Mouse (Mus musculus) Patski (cell line): ENCODE measurements at regions not wholly inside any gene's neighbourhood (a gene's known extent, or its start where the extent isn't known, plus 50 kb on each side); places are given as distances from the start of the nearest gene placed in this dataset.

Source experiments
- ATAC-seq: fragments of 100-300 bp; one replicate; pipeline ENCODE4 v1.8.0; 2021
- CTCF ChIA-PET: fragments of 350-600 bp; sonication (Branson Sonifier 250); formaldehyde crosslinking; loops from one replicate; lab custom pipeline; 2022; ENCODE audit warnings: inconsistent platforms; lab: Charles Lee
- POLR2A ChIA-PET: fragments of 350-600 bp; sonication (Branson Sonifier 250); formaldehyde crosslinking; loops from one replicate; lab custom pipeline; 2022; ENCODE audit warnings: antibody characterized with exemption, inconsistent platforms; lab: Charles Lee
- DNase-seq: peaks from one replicate; pipeline ENCODE4 v3.0.0-alpha.2; 2011; ENCODE audit warnings: low read depth, low spot score
- H3K27me3 ChIP-seq: fragments of 371-371 bp; one replicate; pipeline ENCODE4 v1.5.1; 2021
- CTCF ChIP-seq: fragments of 100-300 bp; IDR thresholded peaks from one replicate; pipeline ENCODE4 v1.5.1; 2021
- in situ Hi-C: fragments of 300-500 bp; cut with MboI; formaldehyde crosslinking; loops from 3 replicates; pipeline ENCODE4 v1.11.1; 2018; ENCODE audit warnings: low pct_unique_long_range_greater_than_20kb, mixed read lengths

DNA sequence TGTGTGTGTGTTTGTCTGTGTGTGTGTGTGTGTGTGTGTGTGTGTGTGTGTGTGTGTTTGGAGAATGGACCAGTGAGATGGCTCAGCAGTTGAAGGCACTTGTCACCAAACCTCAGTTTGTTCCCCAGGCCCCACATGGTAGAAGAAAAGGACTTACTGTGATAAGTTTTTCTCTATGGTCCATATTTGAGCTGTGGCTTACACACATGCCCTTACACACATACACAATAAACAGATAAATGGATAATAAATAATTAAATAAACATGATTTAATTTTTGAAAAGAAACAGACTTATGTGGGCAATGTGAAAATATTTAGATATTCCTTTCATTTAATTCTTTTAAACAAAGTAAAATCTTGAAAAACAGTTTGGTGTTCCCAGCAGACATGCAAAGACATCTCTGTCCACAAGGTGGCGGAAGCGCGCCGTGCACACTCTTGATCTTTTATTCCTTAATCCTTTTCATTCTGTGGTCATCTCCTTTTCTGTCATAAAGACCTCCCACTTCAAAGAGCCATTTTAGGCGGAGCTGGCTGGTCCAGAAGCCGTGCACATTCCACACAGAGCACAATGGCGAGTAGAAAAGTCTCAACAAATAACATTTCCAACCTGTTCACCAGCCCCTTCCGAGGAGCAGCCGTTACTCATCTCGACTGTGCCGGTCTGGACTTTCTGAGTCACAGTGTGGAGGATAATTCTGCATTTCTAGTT lies 133.8 kb upstream of the Erbb4 start:
- ChIA-PET POLR2A (interaction anchor here (0.6 to 0.7 kb wide), 2 partner anchors 11 to 88 kb away, joined by 3 to 4 read pairs; no protein-coding TSS in a partner anchor), CTCF (interaction anchor here (1.1 to 8.4 kb wide), 6 partner anchors 11 to 534 kb away, joined by 3 to 36 read pairs (median 4); no protein-coding TSS in a partner anchor)
- H3K27me3 ChIP-seq = no peaks in the 10 kb centered on the region
- DNase-seq = peak; percentile 9
- TF ChIP-seq CTCF = peak; percentile 93
- ATAC-seq = peak; percentile 71
- in situ Hi-C loops = loop anchor here (5.0 kb wide), 2 partner anchors 446 to 536 kb away; partner anchors contain the start of gene Ikzf2

DNA sequence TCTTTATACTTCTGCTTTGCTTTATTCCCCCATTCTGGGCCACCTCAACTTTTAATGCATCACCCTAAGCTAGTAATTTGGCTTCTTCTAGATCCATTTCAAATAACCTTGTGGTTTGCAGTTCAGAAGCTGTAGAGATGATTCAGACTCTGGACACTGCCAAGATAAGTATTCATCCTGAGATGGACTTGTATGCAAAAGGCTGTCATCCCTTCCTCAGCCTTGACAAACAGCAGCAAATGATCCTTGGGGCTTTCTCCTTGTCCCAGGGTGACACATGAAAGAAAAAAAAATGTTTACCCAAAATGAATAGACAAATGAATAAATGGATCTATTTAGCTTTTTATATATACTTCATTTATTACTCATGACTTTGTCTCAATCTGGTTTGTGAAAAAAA lies 120.0 kb upstream of the Erbb4 start:
- in situ Hi-C loops = no loop called here
- CTCF ChIA-PET = no interaction called here
- TF ChIP-seq CTCF = no peak
- no peaks in the 10 kb centered on the region for H3K27me3 ChIP-seq
- no peak for ATAC-seq
- no peak for DNase-seq
- POLR2A ChIA-PET = no interaction called here

DNA sequence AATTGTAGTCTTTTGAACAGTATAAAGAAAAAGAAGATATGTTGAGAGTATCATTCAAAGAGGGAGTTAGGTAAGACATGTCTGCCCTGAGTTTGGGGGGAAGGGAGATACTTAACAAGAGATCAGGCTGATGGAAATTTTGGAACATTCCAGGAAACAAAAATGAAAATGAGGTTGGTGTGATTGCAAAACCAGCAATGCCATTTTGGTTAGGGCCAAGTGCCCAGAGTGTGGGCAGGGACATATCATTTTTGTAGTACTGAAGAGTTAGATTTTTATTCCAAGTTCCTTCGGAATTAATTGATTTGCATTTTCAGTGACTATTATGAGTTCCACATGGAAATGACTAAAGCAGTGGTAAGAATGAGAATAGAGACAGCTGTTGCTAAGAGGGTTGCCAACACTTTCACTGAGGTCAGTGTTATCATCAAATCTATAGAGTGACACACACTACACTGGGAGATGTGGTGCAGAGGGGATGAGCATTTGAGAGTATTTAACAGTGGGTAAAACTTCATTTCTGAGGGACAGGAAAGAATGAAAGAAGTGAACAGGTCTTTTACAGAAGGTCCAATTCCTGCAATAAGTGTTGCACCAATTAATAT lies 105.1 kb upstream of the Erbb4 start:
- POLR2A ChIA-PET = no interaction called here
- CTCF ChIA-PET = interaction anchor here (1.3 kb wide), 1 partner anchor 30 kb away, joined by 3 read pairs; no protein-coding TSS in a partner anchor
- DNase-seq = no peak
- TF ChIP-seq CTCF = no peak
- in situ Hi-C loops = no loop called here
- peaks cover 20% of the 10 kb centered on the region for H3K27me3 ChIP-seq
- no peak for ATAC-seq

DNA sequence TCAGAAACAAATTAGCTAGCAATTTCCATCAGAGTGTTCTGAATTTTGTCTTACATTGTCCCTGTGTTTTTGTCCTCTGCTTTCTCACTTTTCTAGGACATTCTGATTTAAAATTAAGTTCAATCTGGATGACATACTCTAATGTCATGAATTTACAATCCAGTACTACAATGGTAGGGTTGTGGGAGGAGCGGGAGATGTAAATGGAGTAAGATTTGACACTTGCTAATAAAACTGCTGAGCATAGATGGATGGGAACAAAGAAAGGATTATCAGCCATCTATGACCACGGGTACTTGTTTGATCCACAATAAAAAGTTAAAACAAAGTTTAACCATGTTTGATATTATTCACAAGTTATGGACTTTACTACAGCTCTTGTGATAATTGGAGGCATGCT lies 94.9 kb upstream of the Erbb4 start:
- DNase-seq = no peak
- in situ Hi-C loops = no loop called here
- ChIA-PET CTCF (no interaction called here), POLR2A (no interaction called here)
- no peak for TF ChIP-seq CTCF
- peaks cover 10% of the 10 kb centered on the region for H3K27me3 ChIP-seq
- no peak for ATAC-seq

DNA sequence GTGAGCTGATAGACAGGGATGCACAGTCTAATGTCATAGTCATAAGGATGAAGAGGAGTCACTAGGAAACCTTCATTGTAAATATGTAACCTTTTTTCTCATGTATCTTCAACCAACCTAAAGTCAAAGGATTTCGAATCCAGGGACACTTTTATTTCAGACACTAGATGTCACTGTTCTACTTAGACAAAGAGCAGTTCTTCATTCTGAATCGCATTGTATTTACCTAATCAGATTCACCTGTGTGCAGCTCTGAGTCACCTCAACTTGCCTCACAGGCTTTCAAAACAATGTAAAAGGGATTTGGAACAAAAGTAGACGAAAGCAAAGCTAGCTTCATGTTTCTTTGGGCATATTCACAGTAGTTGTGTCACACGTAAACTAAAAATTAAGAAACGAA lies 57.3 kb upstream of the Erbb4 start:
- DNase-seq (no peak), ATAC-seq (peak; percentile 31)
- TF ChIP-seq CTCF = peak; percentile 40
- peaks cover 17% of the 10 kb centered on the region for H3K27me3 ChIP-seq
- ChIA-PET POLR2A (no interaction called here), CTCF (interaction anchor here (0.9 to 1.5 kb wide), 3 partner anchors 9 to 615 kb away, joined by 3 to 4 read pairs (median 4); no protein-coding TSS in a partner anchor)
- in situ Hi-C loops = no loop called here
